Mouse (Mus musculus) stomach, embryonic 15.5 days (tissue): ENCODE measurements around the gene Atp6v1e2. TPM values are rescaled to one million over a fixed set of nuclear protein-coding genes. Genes with fewer than 3 reads are reported as not detected.

Experiments
- ATAC-seq: fragments of 200-750 bp; cut with Nextera tagmentation; 2 replicates; pipeline ENCODE4 v1.8.0; 2017; ENCODE audit warnings: low read depth, moderate number of reproducible peaks, moderate TSS enrichment; ENCODE audit not compliant: insufficient read depth, low FRiP score
- H3K27ac ChIP-seq: fragments of 300-500 bp; sonication (generic); 2 replicates; pipeline ENCODE4 v1.5.1; 2015; ENCODE audit warnings: mild to moderate bottlenecking, inconsistent platforms
- H3K27me3 ChIP-seq: fragments of 300-500 bp; sonication (generic); replicated peaks from 2 replicates; pipeline ENCODE4 v1.6.1; 2015; ENCODE audit warnings: inconsistent platforms
- H3K36me3 ChIP-seq: fragments of 300-500 bp; sonication (generic); 2 replicates; pipeline ENCODE4 v1.6.1; 2015; ENCODE audit warnings: inconsistent platforms
- H3K4me1 ChIP-seq: fragments of 300-500 bp; sonication (generic); 2 replicates; pipeline ENCODE4 v1.6.1; 2015; ENCODE audit warnings: inconsistent platforms
- H3K4me2 ChIP-seq: fragments of 300-500 bp; sonication (generic); 2 replicates; pipeline ENCODE4 v1.6.1; 2015; ENCODE audit warnings: mild to moderate bottlenecking, inconsistent platforms
- H3K4me3 ChIP-seq: fragments of 300-500 bp; sonication (generic); replicated peaks from 2 replicates; pipeline ENCODE4 v1.5.1; 2015; ENCODE audit warnings: inconsistent platforms
- H3K9ac ChIP-seq: fragments of 300-500 bp; sonication (generic); 2 replicates; pipeline ENCODE4 v1.6.1; 2015; ENCODE audit warnings: inconsistent platforms
- H3K9me3 ChIP-seq: fragments of 300-500 bp; sonication (generic); 2 replicates; pipeline ENCODE4 v1.6.1; 2016; ENCODE audit warnings: inconsistent platforms
- WGBS: fragments of 180-500 bp; shearing (Covaris S2); methylation state at CpG from one replicate; pipeline ENCODE4 v1.1.7; 2015; 5-methylcytosine and 5-hydroxymethylcytosine counted together
- polyA plus RNA-seq: library from polyadenylated mRNA; unstranded; fragments of >200 nt; fragmentation: Nextera tagmentation; extraction: Ambion mirVana; gene quantifications from 2 replicates; pipeline ENCODE4 v1.2.1, GENCODE M21; 2015

The Atp6v1e2 gene
- polyA plus RNA-seq, 1 experiment from 2014 or later: not detected

- Histone ChIP-seq H3K36me3 (no peaks in the 10 kb centered on the region), H3K9ac (no peak overlapping the region), H3K4me2 (no peak overlapping the region), H3K27me3 (no peaks in the 10 kb centered on the region), H3K4me3 (no peak overlapping the region), H3K27ac (no peak overlapping the region), H3K4me1 (no peaks in the 10 kb centered on the region), H3K9me3 (no peaks in the 10 kb centered on the region)
- no peak for ATAC-seq
- WGBS: 75% methylated on average over 4 of the region's 4 CpGs
These were observed 52.5 kb downstream of the Atp6v1e2 start for GRCm38 (mm10) chr17:86895191-86895590.

Other genes starting within 250 kb of the Atp6v1e2 start
- 4.2 and 5.1 TPM in 2 replicates for gene Epas1, start 194.2 kb downstream of the Atp6v1e2 start, polyA plus RNA-seq
- gene Tmem247, start 30.5 kb downstream of the Atp6v1e2 start, polyA plus RNA-seq: not detected in 2 replicates
- 13.9 TPM in 2 replicates for gene Rhoq, start 15.2 kb upstream of the Atp6v1e2 start, polyA plus RNA-seq
- 61.1 and 64.4 TPM in 2 replicates for gene Pigf, start 77.5 kb upstream of the Atp6v1e2 start, polyA plus RNA-seq
- 120 and 127 TPM in 2 replicates for gene Cript, start 77.7 kb upstream of the Atp6v1e2 start, polyA plus RNA-seq
- 11.5 and 12.2 TPM in 2 replicates for gene Socs5, start 159.8 kb upstream of the Atp6v1e2 start, polyA plus RNA-seq